Mouse (Mus musculus) limb, embryonic 11.5 days (tissue): ENCODE measurements around the gene Gadd45gip1. TPM values are rescaled to one million over a fixed set of nuclear protein-coding genes. Genes with fewer than 3 reads are reported as not detected.
A peak's percentile ranks its signal among the peaks of the same experiment; 100 is the strongest.

Experiments used
- ATAC-seq: fragments of 200-750 bp; cut with Nextera tagmentation; 2 replicates; pipeline ENCODE4 v1.8.0; 2017; ENCODE audit warnings: low read depth; ENCODE audit not compliant: insufficient number of reproducible peaks, low FRiP score, low TSS enrichment
- DNase-seq: peaks from one replicate; pipeline ENCODE4 v3.0.0-alpha.2; 2015; ENCODE audit warnings: low spot score
- H3K27ac ChIP-seq: fragments of 300-500 bp; sonication (generic); replicated peaks from 2 replicates; pipeline ENCODE4 v1.5.1; 2014; ENCODE audit warnings: low read depth, mild to moderate bottlenecking, low read length
- H3K27me3 ChIP-seq: fragments of 300-500 bp; sonication (generic); 2 replicates; pipeline ENCODE4 v1.6.1; 2014; ENCODE audit warnings: mild to moderate bottlenecking, low read length, mixed read lengths; ENCODE audit not compliant: control insufficient read depth, insufficient read depth
- H3K36me3 ChIP-seq: fragments of 300-500 bp; sonication (generic); 2 replicates; pipeline ENCODE4 v1.6.1; 2014; ENCODE audit warnings: mild to moderate bottlenecking, low read length, moderate library complexity, mixed read lengths; ENCODE audit not compliant: control insufficient read depth, insufficient read depth
- H3K4me1 ChIP-seq: fragments of 300-500 bp; sonication (generic); 2 replicates; pipeline ENCODE4 v1.6.1; 2014; ENCODE audit warnings: low read length, mixed read lengths; ENCODE audit not compliant: control insufficient read depth, insufficient read depth
- H3K4me2 ChIP-seq: fragments of 300-500 bp; sonication (generic); 2 replicates; pipeline ENCODE4 v1.6.1; 2014; ENCODE audit warnings: low read depth, mild to moderate bottlenecking, moderate library complexity; ENCODE audit not compliant: severe bottlenecking
- H3K4me3 ChIP-seq: fragments of 300-500 bp; sonication (generic); 2 replicates; pipeline ENCODE4 v1.5.1; 2014; ENCODE audit warnings: low read depth, low read length
- H3K9ac ChIP-seq: fragments of 300-500 bp; sonication (generic); 2 replicates; pipeline ENCODE4 v1.6.1; 2014; ENCODE audit warnings: mild to moderate bottlenecking, low read length
- H3K9me3 ChIP-seq: fragments of 300-500 bp; sonication (generic); 2 replicates; pipeline ENCODE4 v1.6.1; 2016; ENCODE audit warnings: low read length; ENCODE audit not compliant: control insufficient read depth
- WGBS: fragments of 180-500 bp; shearing (Covaris S2); extraction: QIAGEN DNeasy Blood & Tissue Kit; methylation state at CpG from one replicate; pipeline ENCODE4 v1.1.7; 2014; 5-methylcytosine and 5-hydroxymethylcytosine counted together
- polyA plus RNA-seq: library from polyadenylated mRNA; unstranded; fragments of >200 nt; fragmentation: Nextera tagmentation; extraction: Ambion mirVana; gene quantifications from 2 replicates; pipeline ENCODE4 v1.2.1, GENCODE M21; 2014

Gadd45gip1 gene
- polyA plus RNA-seq, 1 experiment from 2014 or later, result 45.0 TPM

- no peaks in the 10 kb centered on the region for H3K36me3 ChIP-seq
- peak; percentile 59 for DNase-seq
- no peak overlapping the region for H3K9ac ChIP-seq
- peak overlapping the region; percentile 8; the same call in 1 of the 2 replicates for H3K4me3 ChIP-seq
- WGBS, result under 1% methylated on average over 38 of the region's 38 CpGs
- peaks cover 94% of the 10 kb centered on the region for H3K27me3 ChIP-seq
- ATAC-seq, result no peak
- H3K9me3 ChIP-seq, result no peaks in the 10 kb centered on the region
- H3K4me2 ChIP-seq, result no peak overlapping the region
- H3K4me1 ChIP-seq, result peaks cover 38% of the 10 kb centered on the region
- H3K27ac ChIP-seq, result no peak overlapping the region
These were observed 45.3 kb upstream of the Gadd45gip1 start for GRCm38 (mm10) chr8:84785756-84786677.

- WGBS, result 2% methylated on average over 11 of the region's 11 CpGs
- Histone ChIP-seq H3K4me3 (no peak overlapping the region), H3K27ac (no peak overlapping the region), H3K9me3 (no peaks in the 10 kb centered on the region), H3K27me3 (peaks cover 85% of the 10 kb centered on the region), H3K4me1 (peaks cover 31% of the 10 kb centered on the region), H3K36me3 (no peaks in the 10 kb centered on the region), H3K4me2 (no peak overlapping the region), H3K9ac (no peak overlapping the region)
- ATAC-seq (no peak), DNase-seq (no peak)
These were observed 44.4 kb upstream of the Gadd45gip1 start for GRCm38 (mm10) chr8:84786801-84787467.

GRCm38 (mm10) chr8:84787523-84788302 lies 43.6 kb upstream of the Gadd45gip1 start:
- DNase-seq (peak; percentile 28), ATAC-seq (no peak)
- 5% methylated on average over 14 of the region's 14 CpGs for WGBS
- H3K4me2 ChIP-seq, result no peak overlapping the region
- peaks cover 27% of the 10 kb centered on the region for H3K4me1 ChIP-seq
- H3K4me3 ChIP-seq, result no peak overlapping the region
- H3K36me3 ChIP-seq, result no peaks in the 10 kb centered on the region
- no peak overlapping the region for H3K27ac ChIP-seq
- no peaks in the 10 kb centered on the region for H3K9me3 ChIP-seq
- peaks cover 81% of the 10 kb centered on the region for H3K27me3 ChIP-seq
- H3K9ac ChIP-seq, result no peak overlapping the region

GRCm38 (mm10) chr8:84788896-84789295 lies 42.4 kb upstream of the Gadd45gip1 start:
- Histone ChIP-seq H3K4me3 (no peak overlapping the region), H3K27ac (no peak overlapping the region), H3K4me2 (no peak overlapping the region), H3K4me1 (peaks cover 27% of the 10 kb centered on the region), H3K36me3 (no peaks in the 10 kb centered on the region), H3K9me3 (no peaks in the 10 kb centered on the region), H3K27me3 (peaks cover 82% of the 10 kb centered on the region), H3K9ac (no peak overlapping the region)
- 12% methylated on average over 11 of the region's 11 CpGs for WGBS
- no peak for ATAC-seq
- DNase-seq, result no peak

- H3K4me2 ChIP-seq, result no peak overlapping the region
- WGBS, result 49% methylated on average over 5 of the region's 5 CpGs
- H3K9ac ChIP-seq, result no peak overlapping the region
- no peaks in the 10 kb centered on the region for H3K36me3 ChIP-seq
- no peak overlapping the region for H3K4me3 ChIP-seq
- DNase-seq (no peak), ATAC-seq (no peak)
- H3K27ac ChIP-seq, result no peak overlapping the region
- peaks cover 30% of the 10 kb centered on the region for H3K4me1 ChIP-seq
- H3K27me3 ChIP-seq, result peaks cover 83% of the 10 kb centered on the region
- H3K9me3 ChIP-seq, result no peaks in the 10 kb centered on the region
These were observed 42.0 kb upstream of the Gadd45gip1 start for GRCm38 (mm10) chr8:84789345-84789744.

- H3K36me3 ChIP-seq, result no peaks in the 10 kb centered on the region
- H3K4me1 ChIP-seq, result peaks cover 25% of the 10 kb centered on the region
These were observed 41.4 kb upstream of the Gadd45gip1 start for GRCm38 (mm10) chr8:84789855-84790486.

GRCm38 (mm10) chr8:84790537-84790936 lies 40.8 kb upstream of the Gadd45gip1 start:
- H3K27ac ChIP-seq, result no peak overlapping the region
- H3K4me1 ChIP-seq, result peaks cover 23% of the 10 kb centered on the region
- no peak overlapping the region for H3K4me3 ChIP-seq
- no peak overlapping the region for H3K4me2 ChIP-seq
- no peak overlapping the region for H3K9ac ChIP-seq
- no peaks in the 10 kb centered on the region for H3K36me3 ChIP-seq
- WGBS, result 59% methylated on average over 2 of the region's 2 CpGs
- peaks cover 83% of the 10 kb centered on the region for H3K27me3 ChIP-seq
- no peaks in the 10 kb centered on the region for H3K9me3 ChIP-seq
- no peak for ATAC-seq
- no peak for DNase-seq

More at GRCm38 (mm10) chr8:84789855-84790486, 41.4 kb upstream of the Gadd45gip1 start:
- Histone ChIP-seq H3K9ac (no peak overlapping the region), H3K9me3 (no peaks in the 10 kb centered on the region), H3K4me3 (no peak overlapping the region), H3K27me3 (peaks cover 83% of the 10 kb centered on the region), H3K27ac (no peak overlapping the region), H3K4me2 (no peak overlapping the region)
- ATAC-seq (no peak), DNase-seq (no peak)
- 76% methylated on average over 9 of the region's 9 CpGs for WGBS
